Mouse (Mus musculus): ENCODE measurements around the gene Cdh22. TPM values are rescaled to one million over a fixed set of nuclear protein-coding genes. Genes with fewer than 3 reads are reported as not detected.

The Cdh22 gene
- polyA plus RNA-seq, 1 experiment = 1.5 TPM

- Histone ChIP-seq H3ac (ENCODE audit: control insufficient read depth, insufficient read length) (no peak overlapping the region), H3K79me2 (ENCODE audit: control insufficient read depth, insufficient read depth) (no peaks in the 10 kb centered on the region), H3K27me3 (ENCODE audit: control insufficient read depth, insufficient read depth, insufficient read length) (no peaks in the 10 kb centered on the region), H3K4me3 (no peak overlapping the region), H3K36me3 (ENCODE audit: control insufficient read depth, insufficient read depth) (no peaks in the 10 kb centered on the region), H3K4me2 (ENCODE audit: low read depth) (no peak overlapping the region)
- no peak for TF ChIP-seq POLR2A (IDR thresholded peaks at IDR 0.05; ENCODE audit: insufficient read length, low read depth)
- TF ChIP-seq POLR2AphosphoS2 (IDR thresholded peaks at IDR 0.05; ENCODE audit: insufficient read length, low read depth) = no peak
- TF ChIP-seq REST (IDR thresholded peaks at IDR 0.05; ENCODE audit: insufficient read depth, insufficient read length) = no peak
- TF ChIP-seq TCF12 (IDR thresholded peaks at IDR 0.05; ENCODE audit: insufficient read depth, poor library complexity, severe bottlenecking) = no peak
- TF ChIP-seq SRF (IDR thresholded peaks at IDR 0.05; ENCODE audit: control insufficient read depth, insufficient read length, low read depth) = no peak
- TF ChIP-seq TCF3 (IDR thresholded peaks at IDR 0.05; ENCODE audit: insufficient read length, low read depth) = no peak
- TF ChIP-seq MYOD1 (IDR thresholded peaks at IDR 0.05; ENCODE audit: control insufficient read depth in 1 of 3, insufficient read length in 2 of 3, low read depth in 2 of 3) = no peak
- no peak for TF ChIP-seq MAX (IDR thresholded peaks at IDR 0.05; ENCODE audit: low read depth)
- TF ChIP-seq MYOG (IDR thresholded peaks at IDR 0.05; ENCODE audit: control insufficient read depth in 1 of 3, insufficient read depth in 1 of 3, insufficient read length in 2 of 3, low read depth in 2 of 3) = no peak
- no peak for TF ChIP-seq E2F4 (IDR thresholded peaks at IDR 0.05; ENCODE audit: insufficient read depth)
- TF ChIP-seq USF1 (IDR thresholded peaks at IDR 0.05; ENCODE audit: low read depth) = no peak
- TF ChIP-seq CEBPB (IDR thresholded peaks at IDR 0.05; ENCODE audit: insufficient read depth, poor library complexity, severe bottlenecking) = no peak
These were observed 38.9 kb upstream of the Cdh22 start for GRCm38 (mm10) chr2:165273589-165273988.

GRCm38 (mm10) chr2:165271326-165271725 lies 36.7 kb upstream of the Cdh22 start:
- H3K36me3 ChIP-seq (ENCODE audit: control insufficient read depth, insufficient read depth) = no peaks in the 10 kb centered on the region
- TF ChIP-seq CEBPB (IDR thresholded peaks at IDR 0.05; ENCODE audit: insufficient read depth, poor library complexity, severe bottlenecking) = no peak
- no peak for TF ChIP-seq MAX (IDR thresholded peaks at IDR 0.05; ENCODE audit: low read depth)
- no peak for TF ChIP-seq MYOD1 (IDR thresholded peaks at IDR 0.05; ENCODE audit: control insufficient read depth in 1 of 3, insufficient read length in 2 of 3, low read depth in 2 of 3)
- no peak for TF ChIP-seq SRF (IDR thresholded peaks at IDR 0.05; ENCODE audit: control insufficient read depth, insufficient read length, low read depth)
- TF ChIP-seq TCF3 (IDR thresholded peaks at IDR 0.05; ENCODE audit: insufficient read length, low read depth) = no peak
- no peak for TF ChIP-seq TCF12 (IDR thresholded peaks at IDR 0.05; ENCODE audit: insufficient read depth, poor library complexity, severe bottlenecking)
- TF ChIP-seq POLR2AphosphoS2 (IDR thresholded peaks at IDR 0.05; ENCODE audit: insufficient read length, low read depth) = no peak
- no peak for TF ChIP-seq POLR2A (IDR thresholded peaks at IDR 0.05; ENCODE audit: insufficient read length, low read depth)
- no peak for TF ChIP-seq REST (IDR thresholded peaks at IDR 0.05; ENCODE audit: insufficient read depth, insufficient read length)
- TF ChIP-seq USF1 (IDR thresholded peaks at IDR 0.05; ENCODE audit: low read depth) = no peak
- TF ChIP-seq MYOG (IDR thresholded peaks at IDR 0.05; ENCODE audit: control insufficient read depth in 1 of 3, insufficient read depth in 1 of 3, insufficient read length in 2 of 3, low read depth in 2 of 3) = no peak
- TF ChIP-seq E2F4 (IDR thresholded peaks at IDR 0.05; ENCODE audit: insufficient read depth) = no peak
- no peaks in the 10 kb centered on the region for H3K79me2 ChIP-seq (ENCODE audit: control insufficient read depth, insufficient read depth)
- H3K4me3 ChIP-seq = no peak overlapping the region
- H3K27me3 ChIP-seq (ENCODE audit: control insufficient read depth, insufficient read depth, insufficient read length) = no peaks in the 10 kb centered on the region
- H3ac ChIP-seq (ENCODE audit: control insufficient read depth, insufficient read length) = no peak overlapping the region
- H3K4me2 ChIP-seq (ENCODE audit: low read depth) = no peak overlapping the region

GRCm38 (mm10) chr2:165270858-165271257 lies 36.2 kb upstream of the Cdh22 start:
- TF ChIP-seq MYOD1 (IDR thresholded peaks at IDR 0.05; ENCODE audit: control insufficient read depth in 1 of 3, insufficient read length in 2 of 3, low read depth in 2 of 3) = no peak
- no peak for TF ChIP-seq CEBPB (IDR thresholded peaks at IDR 0.05; ENCODE audit: insufficient read depth, poor library complexity, severe bottlenecking)
- TF ChIP-seq REST (IDR thresholded peaks at IDR 0.05; ENCODE audit: insufficient read depth, insufficient read length) = no peak
- TF ChIP-seq POLR2A (IDR thresholded peaks at IDR 0.05; ENCODE audit: insufficient read length, low read depth) = no peak
- no peak for TF ChIP-seq SRF (IDR thresholded peaks at IDR 0.05; ENCODE audit: control insufficient read depth, insufficient read length, low read depth)
- H3K4me2 ChIP-seq (ENCODE audit: low read depth) = no peak overlapping the region
- no peaks in the 10 kb centered on the region for H3K36me3 ChIP-seq (ENCODE audit: control insufficient read depth, insufficient read depth)
- no peaks in the 10 kb centered on the region for H3K79me2 ChIP-seq (ENCODE audit: control insufficient read depth, insufficient read depth)
- H3K4me3 ChIP-seq = no peak overlapping the region
- H3ac ChIP-seq (ENCODE audit: control insufficient read depth, insufficient read length) = no peak overlapping the region
- no peaks in the 10 kb centered on the region for H3K27me3 ChIP-seq (ENCODE audit: control insufficient read depth, insufficient read depth, insufficient read length)

- Histone ChIP-seq H3K79me2 (ENCODE audit: control insufficient read depth, insufficient read depth) (no peaks in the 10 kb centered on the region), H3K4me2 (ENCODE audit: low read depth) (no peak overlapping the region), H3K27me3 (ENCODE audit: control insufficient read depth, insufficient read depth, insufficient read length) (no peaks in the 10 kb centered on the region), H3ac (ENCODE audit: control insufficient read depth, insufficient read length) (no peak overlapping the region), H3K36me3 (ENCODE audit: control insufficient read depth, insufficient read depth) (no peaks in the 10 kb centered on the region), H3K4me3 (no peak overlapping the region)
- TF ChIP-seq CEBPB (IDR thresholded peaks at IDR 0.05; ENCODE audit: insufficient read depth, poor library complexity, severe bottlenecking) (no peak), REST (IDR thresholded peaks at IDR 0.05; ENCODE audit: insufficient read depth, insufficient read length) (no peak), MAX (IDR thresholded peaks at IDR 0.05; ENCODE audit: low read depth) (no peak), MYOG (IDR thresholded peaks at IDR 0.05; ENCODE audit: control insufficient read depth in 1 of 3, insufficient read depth in 1 of 3, insufficient read length in 2 of 3, low read depth in 2 of 3) (no peak), E2F4 (IDR thresholded peaks at IDR 0.05; ENCODE audit: insufficient read depth) (no peak), TCF3 (IDR thresholded peaks at IDR 0.05; ENCODE audit: insufficient read length, low read depth) (no peak), TCF12 (IDR thresholded peaks at IDR 0.05; ENCODE audit: insufficient read depth, poor library complexity, severe bottlenecking) (no peak), USF1 (IDR thresholded peaks at IDR 0.05; ENCODE audit: low read depth) (no peak)
These were observed 32.1 kb upstream of the Cdh22 start for GRCm38 (mm10) chr2:165266739-165267138.

GRCm38 (mm10) chr2:165263861-165264260 lies 29.2 kb upstream of the Cdh22 start:
- no peak overlapping the region for H3ac ChIP-seq (ENCODE audit: control insufficient read depth, insufficient read length)
- no peak for TF ChIP-seq TCF3 (IDR thresholded peaks at IDR 0.05; ENCODE audit: insufficient read length, low read depth)
- TF ChIP-seq MYOD1 (IDR thresholded peaks at IDR 0.05; ENCODE audit: control insufficient read depth in 1 of 3, insufficient read length in 2 of 3, low read depth in 2 of 3) = peak in 1 of 3 experiments; percentile 25
- peaks cover 6% of the 10 kb centered on the region for H3K27me3 ChIP-seq (ENCODE audit: control insufficient read depth, insufficient read depth, insufficient read length)
- H3K4me3 ChIP-seq = no peak overlapping the region
- no peaks in the 10 kb centered on the region for H3K79me2 ChIP-seq (ENCODE audit: control insufficient read depth, insufficient read depth)
- no peak overlapping the region for H3K4me2 ChIP-seq (ENCODE audit: low read depth)
- H3K36me3 ChIP-seq (ENCODE audit: control insufficient read depth, insufficient read depth) = no peaks in the 10 kb centered on the region

Measured in myocyte (in vitro differentiated cells).